Mouse (Mus musculus): Measurements from ENCODE around the gene Gga1. TPM values are rescaled to one million over a fixed set of nuclear protein-coding genes. Genes with fewer than 3 reads are reported as not detected.

Gga1 gene
- polyA plus RNA-seq, 1 experiment, result 180 TPM

- TF ChIP-seq GATA1 (IDR thresholded peaks at IDR 0.05; ENCODE audit: low read length), result no peak
Observed at GRCm38 (mm10) chr15:78931577-78931976, 54.6 kb downstream of the Gga1 start.

GRCm38 (mm10) chr15:78934784-78935320 is 57.9 kb downstream of the Gga1 start, which contains the start of gene Nol12:
TSS of gene Nol12 (plus strand) at chr15:78934933.
- no peak for TF ChIP-seq GATA1 (IDR thresholded peaks at IDR 0.05; ENCODE audit: low read length)

GRCm38 (mm10) chr15:78936403-78936802 is 59.4 kb downstream of the Gga1 start:
- no peak for TF ChIP-seq GATA1 (IDR thresholded peaks at IDR 0.05; ENCODE audit: low read length)

- no peak for TF ChIP-seq GATA1 (IDR thresholded peaks at IDR 0.05; ENCODE audit: low read length)
Observed at GRCm38 (mm10) chr15:78937311-78937710, 60.3 kb downstream of the Gga1 start.

GRCm38 (mm10) chr15:78937963-78938362 is 61.0 kb downstream of the Gga1 start:
- no peak for TF ChIP-seq GATA1 (IDR thresholded peaks at IDR 0.05; ENCODE audit: low read length)

GRCm38 (mm10) chr15:78940325-78940724 is 63.3 kb downstream of the Gga1 start:
- no peak for TF ChIP-seq GATA1 (IDR thresholded peaks at IDR 0.05; ENCODE audit: low read length)

- TF ChIP-seq GATA1 (IDR thresholded peaks at IDR 0.05; ENCODE audit: low read length), result no peak
Observed at GRCm38 (mm10) chr15:78942663-78943062, 65.7 kb downstream of the Gga1 start.

Other genes with a start within 250 kb of the Gga1 start
- gene Elfn2, start 158.4 kb upstream of the Gga1 start, polyA plus RNA-seq (2012), result not detected in 2 replicates
- gene Mfng, start 103.7 kb upstream of the Gga1 start, polyA plus RNA-seq (2012), result not detected in 2 replicates
- not detected in 2 replicates for gene Card10, start 74.1 kb upstream of the Gga1 start, polyA plus RNA-seq (2012)
- not detected in 2 replicates for gene Cdc42ep1, start 34.6 kb upstream of the Gga1 start, polyA plus RNA-seq (2012)
- not detected in 2 replicates for gene Lgals2, start 21.7 kb upstream of the Gga1 start, polyA plus RNA-seq (2012)
- 3.7 and 4.4 TPM in 2 replicates for gene Gm49510, start 22.5 kb downstream of the Gga1 start, polyA plus RNA-seq (2012)
- gene Sh3bp1, start 22.6 kb downstream of the Gga1 start, polyA plus RNA-seq (2012), result 958 and 1,179 TPM in 2 replicates
- 35.3 and 39.3 TPM in 2 replicates for gene Pdxp, start 36.7 kb downstream of the Gga1 start, polyA plus RNA-seq (2012)
- 423 and 1,303 TPM in 2 replicates for gene Lgals1, start 49.5 kb downstream of the Gga1 start, polyA plus RNA-seq (2012)
- 24.3 and 26.2 TPM in 2 replicates for gene Nol12, start 57.7 kb downstream of the Gga1 start, polyA plus RNA-seq (2012)
- 47.1 and 59.9 TPM in 2 replicates for gene Triobp, start 70.5 kb downstream of the Gga1 start, polyA plus RNA-seq (2012)
- gene H1f0, start 151.3 kb downstream of the Gga1 start, polyA plus RNA-seq (2012), result not detected in 2 replicates
- gene Galr3, start 164.7 kb downstream of the Gga1 start, polyA plus RNA-seq (2012), result not detected in 2 replicates
- 37.5 and 64.4 TPM in 2 replicates for gene Ankrd54, start 185.7 kb downstream of the Gga1 start, polyA plus RNA-seq (2012)
- gene Eif3l, start 198.0 kb downstream of the Gga1 start, polyA plus RNA-seq (2012), result 14.6 and 36.2 TPM in 2 replicates
- gene Micall1, start 231.7 kb downstream of the Gga1 start, polyA plus RNA-seq (2012), result 25.5 and 25.7 TPM in 2 replicates

Measured in G1E-ER4 (cell line).